ENCODE assay signal across 34 mouse cellular contexts in the genomic region with DNA sequence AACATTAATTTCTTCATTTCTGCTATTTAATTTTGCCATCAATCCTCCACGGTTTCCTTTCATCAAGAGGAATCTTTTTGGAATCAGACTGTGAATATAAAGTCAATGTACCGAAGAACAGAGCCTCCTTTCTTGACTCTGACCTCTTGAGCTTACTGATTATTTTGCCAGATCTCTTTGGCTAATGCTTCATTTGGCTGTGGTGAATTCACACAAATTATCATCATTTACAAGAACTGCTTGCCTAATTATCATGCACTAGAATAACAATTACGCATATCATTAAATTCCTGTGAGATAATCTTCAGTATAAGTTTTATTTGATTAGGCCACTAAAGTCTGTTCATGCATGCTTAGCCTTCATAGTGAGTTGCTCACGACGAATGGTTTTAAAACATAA.
"Had no signal": no experiment of that assay in that cellular context is flagged by ENCODE, and none has a peak within 500 bp of the region (broad histone marks: within the 10 kb centered on the region; RNA-seq: fewer than 3 reads in every experiment).

No protein-coding gene starts in this region.

- H3K9me3 ChIP-seq: heart, embryonic 10.5 days; heart, embryonic 12.5 days; heart, embryonic 15.5 days; hindbrain, embryonic 10.5 days; hindbrain, embryonic 12.5 days; hindbrain, embryonic 13.5 days; hindbrain, embryonic 15.5 days; intestine, embryonic 15.5 days; kidney, embryonic 15.5 days had no signal

- H3K36me3 ChIP-seq: heart, embryonic 10.5 days; heart, embryonic 12.5 days; heart, embryonic 15.5 days; hindbrain, embryonic 10.5 days; hindbrain, embryonic 12.5 days; hindbrain, embryonic 13.5 days; hindbrain, embryonic 15.5 days; intestine, embryonic 15.5 days; kidney, embryonic 15.5 days had no signal

- H3K27ac ChIP-seq: heart, embryonic 10.5 days; heart, embryonic 15.5 days; hindbrain, embryonic 10.5 days; hindbrain, embryonic 12.5 days; hindbrain, embryonic 13.5 days; hindbrain, embryonic 14.5 days; hindbrain, embryonic 15.5 days; hindbrain, postnatal 0 days; intestine, embryonic 15.5 days; kidney, embryonic 15.5 days; kidney, postnatal 0 days; layer of hippocampus, adult 2 months; left cerebral cortex, adult 2 months had no signal

- DNase-seq: heart, postnatal 14 days; heart, postnatal 36 days; heart, postnatal 4 days; kidney, adult 11 months; kidney, adult 18-20 months; kidney, adult 2 months; kidney, adult 8-10 months; kidney, adult 9 months; kidney, postnatal 10 days; kidney, postnatal 14 days; kidney, postnatal 25 days; kidney, postnatal 36 days; kidney, postnatal 4 days; layer of hippocampus, adult 9-11 months; layer of hippocampus, postnatal 36 days had no signal

- H3K9ac ChIP-seq: heart, embryonic 12.5 days; heart, embryonic 15.5 days; hindbrain, embryonic 12.5 days; hindbrain, embryonic 13.5 days; hindbrain, embryonic 14.5 days; hindbrain, embryonic 15.5 days; intestine, embryonic 15.5 days; kidney, embryonic 15.5 days had no signal

- H3K27me3 ChIP-seq: heart, embryonic 12.5 days; heart, embryonic 15.5 days; hindbrain, embryonic 12.5 days; hindbrain, embryonic 13.5 days; hindbrain, embryonic 15.5 days; intestine, embryonic 15.5 days; kidney, embryonic 15.5 days had no signal

- H3K4me3 ChIP-seq: heart, embryonic 10.5 days; heart, embryonic 12.5 days; heart, embryonic 15.5 days; hindbrain, embryonic 10.5 days; hindbrain, embryonic 12.5 days; hindbrain, embryonic 13.5 days; hindbrain, embryonic 15.5 days; intestine, embryonic 15.5 days; kidney, embryonic 15.5 days; layer of hippocampus, adult 2 months; left cerebral cortex, adult 2 months had no signal

- ATAC-seq: hindbrain, embryonic 16.5 days; hindbrain, postnatal 0 days; inflammation-experienced regulatory T-cells, adult 6 months; intestine, embryonic 15.5 days; intestine, embryonic 16.5 days; intestine, postnatal 0 days had no signal

- H3K4me2 ChIP-seq: heart, embryonic 11.5 days; heart, embryonic 15.5 days; hindbrain, embryonic 12.5 days; hindbrain, embryonic 13.5 days; hindbrain, embryonic 14.5 days; hindbrain, embryonic 15.5 days; intestine, embryonic 15.5 days; kidney, embryonic 15.5 days had no signal

- H3K4me1 ChIP-seq: hindbrain, embryonic 10.5 days; hindbrain, embryonic 13.5 days; hindbrain, embryonic 15.5 days; intestine, embryonic 15.5 days; kidney, embryonic 15.5 days had no signal
